Mouse (Mus musculus): Measurements from ENCODE around the gene Syn3. TPM values are rescaled to one million over a fixed set of nuclear protein-coding genes. Genes with fewer than 3 reads are reported as not detected.

Gene Syn3
- polyA plus RNA-seq, 1 experiment: 2.6 TPM

GRCm38 (mm10) chr10:86389913-86390312 lies 108.8 kb downstream of the Syn3 start:
- Histone ChIP-seq H3K27ac (ENCODE audit: insufficient read depth, low read length) (no peak overlapping the region), H3K9ac (ENCODE audit: low read depth, poor library complexity, severe bottlenecking) (no peak overlapping the region), H3K4me3 (ENCODE audit: low read depth, low read length) (no peak overlapping the region), H3K9me3 (replicated peaks; ENCODE audit: control insufficient read depth, insufficient read depth, low read length, poor library complexity, severe bottlenecking) (no peaks in the 10 kb centered on the region), H3K4me1 (ENCODE audit: control insufficient read depth, insufficient read depth, low read length) (no peaks in the 10 kb centered on the region), H3K36me3 (ENCODE audit: control insufficient read depth, insufficient read depth, low read length, poor library complexity, severe bottlenecking) (no peaks in the 10 kb centered on the region), H3K27me3 (ENCODE audit: control insufficient read depth, insufficient read depth, low read length, poor library complexity, severe bottlenecking) (no peaks in the 10 kb centered on the region)
- TF ChIP-seq EP300 (IDR thresholded peaks at IDR 0.05; ENCODE audit: insufficient read depth, low read depth, low read length): no peak
- TF ChIP-seq POLR2A (IDR thresholded peaks at IDR 0.05; ENCODE audit: insufficient read depth, low read length): no peak
- TF ChIP-seq CTCF (IDR thresholded peaks at IDR 0.05; ENCODE audit: low read depth, low read length): no peak

GRCm38 (mm10) chr10:86389357-86389756 lies 109.3 kb downstream of the Syn3 start:
- Histone ChIP-seq H3K4me1 (ENCODE audit: control insufficient read depth, insufficient read depth, low read length) (no peaks in the 10 kb centered on the region), H3K27me3 (ENCODE audit: control insufficient read depth, insufficient read depth, low read length, poor library complexity, severe bottlenecking) (no peaks in the 10 kb centered on the region)
- TF ChIP-seq CTCF (IDR thresholded peaks at IDR 0.05; ENCODE audit: low read depth, low read length) (no peak), EP300 (IDR thresholded peaks at IDR 0.05; ENCODE audit: insufficient read depth, low read depth, low read length) (no peak), POLR2A (IDR thresholded peaks at IDR 0.05; ENCODE audit: insufficient read depth, low read length) (no peak)

GRCm38 (mm10) chr10:86388803-86389202 lies 109.9 kb downstream of the Syn3 start:
- no peaks in the 10 kb centered on the region for H3K27me3 ChIP-seq (ENCODE audit: control insufficient read depth, insufficient read depth, low read length, poor library complexity, severe bottlenecking)
- no peak overlapping the region for H3K4me3 ChIP-seq (ENCODE audit: low read depth, low read length)
- no peak overlapping the region for H3K27ac ChIP-seq (ENCODE audit: insufficient read depth, low read length)
- H3K36me3 ChIP-seq (ENCODE audit: control insufficient read depth, insufficient read depth, low read length, poor library complexity, severe bottlenecking): no peaks in the 10 kb centered on the region
- TF ChIP-seq POLR2A (IDR thresholded peaks at IDR 0.05; ENCODE audit: insufficient read depth, low read length) (no peak), CTCF (IDR thresholded peaks at IDR 0.05; ENCODE audit: low read depth, low read length) (no peak), EP300 (IDR thresholded peaks at IDR 0.05; ENCODE audit: insufficient read depth, low read depth, low read length) (no peak)
- no peak overlapping the region for H3K9ac ChIP-seq (ENCODE audit: low read depth, poor library complexity, severe bottlenecking)
- no peaks in the 10 kb centered on the region for H3K9me3 ChIP-seq (replicated peaks; ENCODE audit: control insufficient read depth, insufficient read depth, low read length, poor library complexity, severe bottlenecking)
- no peaks in the 10 kb centered on the region for H3K4me1 ChIP-seq (ENCODE audit: control insufficient read depth, insufficient read depth, low read length)

More at GRCm38 (mm10) chr10:86389357-86389756, 109.3 kb downstream of the Syn3 start:
- no peaks in the 10 kb centered on the region for H3K36me3 ChIP-seq (ENCODE audit: control insufficient read depth, insufficient read depth, low read length, poor library complexity, severe bottlenecking)
- H3K27ac ChIP-seq (ENCODE audit: insufficient read depth, low read length): no peak overlapping the region
- no peak overlapping the region for H3K4me3 ChIP-seq (ENCODE audit: low read depth, low read length)
- no peaks in the 10 kb centered on the region for H3K9me3 ChIP-seq (replicated peaks; ENCODE audit: control insufficient read depth, insufficient read depth, low read length, poor library complexity, severe bottlenecking)
- no peak overlapping the region for H3K9ac ChIP-seq (ENCODE audit: low read depth, poor library complexity, severe bottlenecking)

- Histone ChIP-seq H3K4me1 (ENCODE audit: control insufficient read depth, insufficient read depth, low read length) (no peaks in the 10 kb centered on the region), H3K4me3 (ENCODE audit: low read depth, low read length) (no peak overlapping the region), H3K9ac (ENCODE audit: low read depth, poor library complexity, severe bottlenecking) (no peak overlapping the region), H3K9me3 (replicated peaks; ENCODE audit: control insufficient read depth, insufficient read depth, low read length, poor library complexity, severe bottlenecking) (no peaks in the 10 kb centered on the region), H3K27ac (ENCODE audit: insufficient read depth, low read length) (no peak overlapping the region), H3K27me3 (ENCODE audit: control insufficient read depth, insufficient read depth, low read length, poor library complexity, severe bottlenecking) (no peaks in the 10 kb centered on the region), H3K36me3 (ENCODE audit: control insufficient read depth, insufficient read depth, low read length, poor library complexity, severe bottlenecking) (no peaks in the 10 kb centered on the region)
- no peak for TF ChIP-seq POLR2A (IDR thresholded peaks at IDR 0.05; ENCODE audit: insufficient read depth, low read length)
Observed at GRCm38 (mm10) chr10:86387821-86388440, 110.8 kb downstream of the Syn3 start.

- Histone ChIP-seq H3K36me3 (ENCODE audit: control insufficient read depth, insufficient read depth, low read length, poor library complexity, severe bottlenecking) (no peaks in the 10 kb centered on the region), H3K4me3 (ENCODE audit: low read depth, low read length) (no peak overlapping the region), H3K27ac (ENCODE audit: insufficient read depth, low read length) (no peak overlapping the region), H3K9me3 (replicated peaks; ENCODE audit: control insufficient read depth, insufficient read depth, low read length, poor library complexity, severe bottlenecking) (no peaks in the 10 kb centered on the region), H3K9ac (ENCODE audit: low read depth, poor library complexity, severe bottlenecking) (no peak overlapping the region), H3K4me1 (ENCODE audit: control insufficient read depth, insufficient read depth, low read length) (no peaks in the 10 kb centered on the region), H3K27me3 (ENCODE audit: control insufficient read depth, insufficient read depth, low read length, poor library complexity, severe bottlenecking) (no peaks in the 10 kb centered on the region)
- no peak for TF ChIP-seq EP300 (IDR thresholded peaks at IDR 0.05; ENCODE audit: insufficient read depth, low read depth, low read length)
- TF ChIP-seq CTCF (IDR thresholded peaks at IDR 0.05; ENCODE audit: low read depth, low read length): no peak
- TF ChIP-seq POLR2A (IDR thresholded peaks at IDR 0.05; ENCODE audit: insufficient read depth, low read length): no peak
Observed at GRCm38 (mm10) chr10:86386232-86386631, 112.5 kb downstream of the Syn3 start.

- Histone ChIP-seq H3K36me3 (ENCODE audit: control insufficient read depth, insufficient read depth, low read length, poor library complexity, severe bottlenecking) (no peaks in the 10 kb centered on the region), H3K4me3 (ENCODE audit: low read depth, low read length) (no peak overlapping the region), H3K27me3 (ENCODE audit: control insufficient read depth, insufficient read depth, low read length, poor library complexity, severe bottlenecking) (no peaks in the 10 kb centered on the region), H3K4me1 (ENCODE audit: control insufficient read depth, insufficient read depth, low read length) (no peaks in the 10 kb centered on the region), H3K9me3 (replicated peaks; ENCODE audit: control insufficient read depth, insufficient read depth, low read length, poor library complexity, severe bottlenecking) (no peaks in the 10 kb centered on the region), H3K27ac (ENCODE audit: insufficient read depth, low read length) (no peak overlapping the region), H3K9ac (ENCODE audit: low read depth, poor library complexity, severe bottlenecking) (no peak overlapping the region)
- TF ChIP-seq EP300 (IDR thresholded peaks at IDR 0.05; ENCODE audit: insufficient read depth, low read depth, low read length) (no peak), CTCF (IDR thresholded peaks at IDR 0.05; ENCODE audit: low read depth, low read length) (no peak), POLR2A (IDR thresholded peaks at IDR 0.05; ENCODE audit: insufficient read depth, low read length) (no peak)
Observed at GRCm38 (mm10) chr10:86385656-86386055, 113.0 kb downstream of the Syn3 start.

Measured in ES-Bruce4 (cell line).